Mouse (Mus musculus): ENCODE data around the gene Arhgap35.

Gene Arhgap35

GRCm38 (mm10) chr7:16601683-16602102 is 13.1 kb downstream of the Arhgap35 start:
- WGBS: 77% methylated on average over 4 of the region's 4 CpGs

GRCm38 (mm10) chr7:16599006-16599405 is 15.8 kb downstream of the Arhgap35 start:
- 47% methylated on average over 2 of the region's 2 CpGs for WGBS

- 57% methylated on average over 1 of the region's 1 CpGs for WGBS
Measured at GRCm38 (mm10) chr7:16591292-16591691, 23.5 kb downstream of the Arhgap35 start.

- WGBS: 41% methylated on average over 3 of the region's 3 CpGs
Measured at GRCm38 (mm10) chr7:16587649-16588048, 27.1 kb downstream of the Arhgap35 start.

- WGBS: 83% methylated on average over 1 of the region's 1 CpGs
Measured at GRCm38 (mm10) chr7:16583775-16584174, 31.0 kb downstream of the Arhgap35 start.

GRCm38 (mm10) chr7:16582299-16582698 is 32.5 kb downstream of the Arhgap35 start:
- WGBS: 74% methylated on average over 3 of the region's 3 CpGs

- WGBS: 64% methylated on average over 13 of the region's 13 CpGs
Measured at GRCm38 (mm10) chr7:16581276-16582100, 33.3 kb downstream of the Arhgap35 start.

GRCm38 (mm10) chr7:16576719-16577118 is 38.1 kb downstream of the Arhgap35 start:
- 78% methylated on average over 1 of the region's 1 CpGs for WGBS

- WGBS: 100% methylated on average over 1 of the region's 1 CpGs
Measured at GRCm38 (mm10) chr7:16571191-16571590, 43.6 kb downstream of the Arhgap35 start.

- 63% methylated on average over 1 of the region's 1 CpGs for WGBS
Measured at GRCm38 (mm10) chr7:16570737-16571136, 44.1 kb downstream of the Arhgap35 start.

GRCm38 (mm10) chr7:16564491-16564890 is 50.3 kb downstream of the Arhgap35 start:
- WGBS: 72% methylated on average over 8 of the region's 8 CpGs

- WGBS: 60% methylated on average over 9 of the region's 9 CpGs
Measured at GRCm38 (mm10) chr7:16557783-16558538, 56.8 kb downstream of the Arhgap35 start.

GRCm38 (mm10) chr7:16557251-16557650 is 57.5 kb downstream of the Arhgap35 start:
- WGBS: 59% methylated on average over 4 of the region's 4 CpGs

- 83% methylated on average over 3 of the region's 3 CpGs for WGBS
Measured at GRCm38 (mm10) chr7:16554215-16554614, 60.6 kb downstream of the Arhgap35 start.

GRCm38 (mm10) chr7:16551581-16551980 is 63.2 kb downstream of the Arhgap35 start:
- 93% methylated on average over 1 of the region's 1 CpGs for WGBS

- 90% methylated on average over 1 of the region's 1 CpGs for WGBS
Measured at GRCm38 (mm10) chr7:16549299-16549698, 65.5 kb downstream of the Arhgap35 start.

GRCm38 (mm10) chr7:16544770-16545169 is 70.0 kb downstream of the Arhgap35 start:
- WGBS: 79% methylated on average over 8 of the region's 8 CpGs

- 89% methylated on average over 5 of the region's 5 CpGs for WGBS
Measured at GRCm38 (mm10) chr7:16537220-16537903, 77.4 kb downstream of the Arhgap35 start.

GRCm38 (mm10) chr7:16525995-16526394 is 88.8 kb downstream of the Arhgap35 start:
- WGBS: 77% methylated on average over 2 of the region's 2 CpGs

- WGBS: 54% methylated on average over 3 of the region's 3 CpGs
Measured at GRCm38 (mm10) chr7:16525448-16525847, 89.3 kb downstream of the Arhgap35 start.

GRCm38 (mm10) chr7:16524308-16524707 is 90.5 kb downstream of the Arhgap35 start:
- WGBS: 36% methylated on average over 2 of the region's 2 CpGs

GRCm38 (mm10) chr7:16519310-16519709 is 95.5 kb downstream of the Arhgap35 start:
- 72% methylated on average over 2 of the region's 2 CpGs for WGBS
